Mouse (Mus musculus) gastrocnemius, adult 18-20 months (tissue): ENCODE measurements at regions not wholly inside any gene's neighbourhood (a gene's known extent, or its start where the extent isn't known, plus 50 kb on each side); places are given as distances from the start of the nearest gene placed in this dataset.
A peak's percentile ranks its signal among the peaks of the same experiment; 100 is the strongest.

Experiments used
- DNase-seq: peaks from one replicate; pipeline ENCODE4 v3.0.0; 2021; ENCODE audit warnings: low spot score

- no peak for DNase-seq
Observed at GRCm38 (mm10) chr6:147686927-147687326, 211.3 kb downstream of the Ccdc91 start.

DNA sequence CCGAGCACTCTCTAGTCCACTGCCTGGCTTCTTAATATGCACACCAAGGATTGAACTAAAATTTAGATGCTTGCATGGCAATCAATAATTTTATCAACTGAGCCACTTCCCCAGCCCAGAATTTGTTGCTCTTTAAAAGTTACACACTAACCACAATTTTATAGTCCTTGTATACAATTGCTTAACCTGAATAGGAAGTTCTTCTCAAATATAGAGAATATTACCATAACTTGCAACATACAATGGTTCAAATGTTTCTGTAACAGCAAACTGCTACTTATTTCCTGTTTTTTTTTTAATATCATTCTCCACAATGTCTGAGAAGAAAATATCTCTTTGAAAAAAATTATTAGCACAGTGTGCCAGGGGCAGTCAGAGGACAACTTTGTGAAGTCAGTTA, 222.6 kb downstream of the Ccdc91 start:
- no peak for DNase-seq

- no peak for DNase-seq
Observed at GRCm38 (mm10) chr6:147699449-147699848, 223.8 kb downstream of the Ccdc91 start.

DNA sequence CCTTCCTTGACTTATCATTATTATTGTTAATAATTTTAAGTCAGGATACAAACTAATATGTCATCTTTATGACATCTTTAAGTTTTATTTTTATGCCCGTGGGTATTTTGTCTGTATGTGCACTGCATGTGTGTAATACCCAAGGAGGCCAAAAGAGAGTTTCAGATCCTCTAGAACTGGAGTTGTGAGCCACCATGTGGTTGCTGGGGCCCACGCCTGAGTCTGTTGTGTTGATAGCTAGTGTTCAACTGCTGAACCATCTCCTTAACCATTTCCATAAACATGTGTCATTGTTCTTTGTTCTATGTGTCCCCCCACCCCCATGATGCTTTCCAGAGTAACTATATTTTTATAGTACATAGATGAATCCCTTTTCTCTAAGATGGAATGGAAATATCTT, 225.0 kb downstream of the Ccdc91 start:
- no peak for DNase-seq

- no peak for DNase-seq
Observed at GRCm38 (mm10) chr6:147701956-147702355, 226.3 kb downstream of the Ccdc91 start.

DNA sequence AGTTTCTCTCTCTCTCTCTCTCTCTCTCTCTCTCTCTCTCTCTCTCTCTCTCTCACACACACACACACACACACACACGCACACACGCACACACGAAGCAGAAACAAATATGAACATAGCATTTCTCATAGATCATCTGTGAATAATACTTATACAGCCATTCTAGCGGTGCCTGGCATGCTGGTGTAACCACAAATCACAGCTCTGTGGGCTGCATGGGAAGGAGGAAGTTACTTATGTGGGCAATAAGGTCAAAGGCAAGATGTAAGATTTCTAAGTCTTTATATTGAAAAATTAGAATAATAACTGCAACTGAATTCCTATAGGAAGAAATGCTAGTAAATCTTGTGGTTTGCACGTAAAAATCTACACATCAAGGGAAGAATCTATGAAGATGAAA, 228.7 kb downstream of the Ccdc91 start:
- DNase-seq = no peak

DNA sequence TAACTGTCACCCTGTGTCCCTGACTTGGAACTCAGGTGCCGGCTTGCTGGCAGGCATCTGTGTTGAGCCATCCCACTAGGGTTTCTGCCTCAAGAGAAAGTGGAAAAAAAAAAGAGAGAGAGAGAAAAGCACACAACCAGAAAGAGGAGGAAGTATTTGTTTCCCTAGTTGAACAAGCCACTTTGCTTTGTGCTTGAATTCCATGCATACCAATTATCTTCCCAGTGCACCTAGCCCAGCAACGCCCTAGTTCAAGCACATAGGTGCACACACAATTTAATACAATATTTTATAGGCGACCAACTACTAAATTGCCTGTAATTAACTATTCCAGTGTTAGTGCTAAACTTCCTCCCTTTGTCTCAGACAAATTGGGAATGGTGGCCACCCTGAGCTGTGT, 230.3 kb downstream of the Ccdc91 start:
- no peak for DNase-seq

DNA sequence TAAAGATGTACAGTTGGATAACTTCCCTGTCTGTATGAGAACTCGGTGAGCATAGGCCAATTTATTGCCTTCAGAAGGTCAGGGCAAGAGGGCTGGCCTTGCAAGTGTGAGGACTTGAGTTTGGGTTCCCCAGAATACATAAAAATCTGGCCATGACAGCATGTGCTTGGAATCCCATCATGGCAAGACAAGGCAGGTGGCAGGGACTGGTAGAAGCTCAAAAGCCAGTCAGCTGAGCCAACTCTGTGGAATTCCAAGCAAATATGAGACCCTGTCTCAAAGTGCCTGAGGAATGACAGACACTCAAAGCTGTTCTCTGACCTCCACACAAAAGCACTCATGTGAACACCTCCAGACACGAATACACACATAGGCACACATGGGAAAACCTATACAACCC, 231.1 kb downstream of the Ccdc91 start:
- DNase-seq = no peak

GRCm38 (mm10) chr6:147718052-147718712, 242.6 kb downstream of the Ccdc91 start:
- peak; percentile 61 for DNase-seq

GRCm38 (mm10) chr6:147718713-147719490, 243.3 kb downstream of the Ccdc91 start:
- no peak for DNase-seq

- DNase-seq = no peak
Observed at GRCm38 (mm10) chr6:147719539-147719938, 243.9 kb downstream of the Ccdc91 start.

DNA sequence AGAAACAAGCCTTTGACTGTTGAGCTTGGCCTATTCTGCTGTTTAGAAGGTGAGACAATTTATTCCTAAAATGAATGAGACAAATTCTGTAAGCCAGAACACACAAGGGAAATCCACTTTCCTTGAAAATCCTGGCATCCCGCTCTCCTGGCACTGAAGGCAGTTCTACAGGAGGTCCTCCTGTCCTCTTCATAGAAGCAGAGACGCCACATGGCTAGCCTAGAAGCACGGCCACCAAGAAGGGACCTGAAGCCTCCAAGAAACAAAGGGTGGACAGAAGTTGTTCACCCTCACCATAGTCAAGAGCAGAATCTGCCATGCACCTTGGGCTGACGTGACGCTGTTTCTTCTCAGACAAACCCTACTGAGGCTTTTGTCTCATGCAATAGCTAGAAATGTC, 247.7 kb downstream of the Ccdc91 start:
- no peak for DNase-seq

DNA sequence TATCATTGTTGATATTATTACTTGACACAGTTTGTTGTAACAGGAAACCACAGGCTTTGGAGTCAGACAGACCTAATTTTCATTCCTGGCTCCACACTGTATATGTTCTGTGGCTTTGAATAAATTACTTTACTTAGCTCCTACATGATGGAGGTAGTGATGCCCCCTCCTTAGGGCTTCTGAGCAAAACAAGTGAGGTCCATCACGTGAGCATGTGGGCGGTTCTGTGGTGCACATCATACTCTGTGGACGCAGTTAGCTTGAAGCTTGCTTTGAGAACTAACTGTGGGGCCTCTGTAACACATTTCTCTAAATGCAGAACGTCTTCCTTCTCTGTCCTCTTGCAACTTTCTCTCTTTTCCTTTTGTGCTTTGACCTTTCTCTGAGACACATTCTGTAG, 251.4 kb downstream of the Ccdc91 start:
- DNase-seq = no peak

- no peak for DNase-seq
Observed at GRCm38 (mm10) chr6:147727644-147728533, 252.3 kb downstream of the Ccdc91 start.

DNA sequence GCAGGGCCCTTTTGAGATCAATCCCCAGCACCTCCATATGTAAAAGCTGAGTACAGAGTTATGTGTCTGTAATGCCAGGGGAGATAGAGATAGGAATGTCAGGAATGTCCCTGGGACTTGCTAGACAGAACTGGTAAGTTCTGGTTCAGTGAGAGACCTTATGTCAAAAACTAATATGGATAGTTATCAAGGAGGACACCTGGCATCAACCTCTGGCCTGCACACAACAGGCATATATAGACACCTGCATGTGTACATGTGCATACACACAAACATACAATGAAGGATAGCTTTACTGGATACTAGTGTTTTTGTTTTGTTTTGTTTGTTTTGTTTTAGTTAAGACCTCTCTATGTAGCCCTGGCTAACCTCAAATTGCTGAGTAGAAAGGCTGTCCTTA, 254.1 kb downstream of the Ccdc91 start:
- DNase-seq = no peak

DNA sequence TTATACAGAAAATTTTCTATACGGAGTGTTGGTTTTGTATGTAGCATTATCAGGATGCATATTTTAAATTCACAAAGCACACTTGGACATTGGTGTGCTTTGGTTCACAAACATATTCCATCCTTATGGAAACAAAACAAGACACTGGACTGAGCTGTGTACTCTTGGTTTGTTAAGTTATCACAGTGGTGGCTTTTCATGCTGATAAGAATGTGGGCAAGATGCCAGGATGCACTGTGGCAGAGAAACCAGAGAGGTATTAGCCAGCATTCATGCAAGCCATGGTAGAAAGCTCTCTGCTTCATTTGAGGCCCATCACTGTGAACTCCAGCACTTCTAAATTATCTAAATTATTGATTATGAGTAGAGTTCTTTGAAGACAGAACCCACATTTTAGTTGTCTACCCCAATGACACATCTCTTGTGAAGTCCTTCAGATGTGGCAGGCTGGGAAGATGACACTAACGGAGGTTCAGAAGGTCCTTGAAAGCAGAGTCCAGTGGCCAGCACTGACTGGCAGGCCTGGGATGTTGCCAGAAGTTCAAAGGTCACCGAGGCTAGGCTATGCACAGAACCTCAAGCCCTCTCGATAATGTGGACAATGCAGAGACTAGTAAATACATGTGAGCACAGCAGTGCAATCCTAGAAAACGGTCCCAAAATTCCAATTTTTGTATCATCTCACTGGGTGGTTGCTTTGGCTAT, 263.1 kb downstream of the Ccdc91 start:
- no peak for DNase-seq

DNA sequence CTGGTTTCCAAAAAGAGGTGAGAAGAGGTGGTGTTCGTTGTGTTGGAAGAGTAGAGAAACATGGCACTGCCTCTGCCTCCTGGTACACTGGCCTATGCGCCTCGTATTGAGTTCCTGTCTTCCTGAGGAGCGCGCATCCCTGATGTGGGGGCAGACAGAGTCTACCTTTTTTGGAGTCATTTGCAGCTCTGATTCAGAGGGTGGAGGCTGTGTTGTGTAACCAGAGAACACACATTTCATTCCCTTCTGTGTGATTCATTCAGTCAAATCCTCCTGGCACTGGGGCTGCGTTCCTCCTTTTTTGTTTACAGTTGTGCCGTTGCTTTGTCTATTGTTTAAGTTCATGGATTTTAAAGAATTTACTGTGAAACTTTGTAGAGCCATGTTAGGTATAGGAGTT, 265.8 kb downstream of the Ccdc91 start:
- no peak for DNase-seq

DNA sequence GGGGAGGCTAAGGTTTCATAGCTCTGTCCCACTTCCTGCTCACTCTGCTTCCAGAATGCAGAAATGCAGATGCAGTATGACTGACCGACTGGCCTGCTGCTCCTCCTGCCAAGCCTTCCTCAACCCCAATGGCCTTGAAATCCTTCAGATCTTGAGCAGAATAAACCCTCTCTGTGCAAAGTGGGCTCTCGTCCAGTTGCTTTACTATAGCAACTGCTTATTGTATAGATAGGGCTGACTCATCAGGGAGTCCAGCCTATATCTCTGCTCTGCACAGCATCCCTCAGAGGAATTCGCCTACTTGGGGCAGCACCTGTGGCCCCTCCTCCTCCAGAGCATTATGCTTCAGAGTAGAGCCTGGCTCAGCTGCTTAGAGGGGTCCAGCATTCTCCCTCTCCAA, 268.5 kb downstream of the Ccdc91 start:
- DNase-seq = no peak

DNA sequence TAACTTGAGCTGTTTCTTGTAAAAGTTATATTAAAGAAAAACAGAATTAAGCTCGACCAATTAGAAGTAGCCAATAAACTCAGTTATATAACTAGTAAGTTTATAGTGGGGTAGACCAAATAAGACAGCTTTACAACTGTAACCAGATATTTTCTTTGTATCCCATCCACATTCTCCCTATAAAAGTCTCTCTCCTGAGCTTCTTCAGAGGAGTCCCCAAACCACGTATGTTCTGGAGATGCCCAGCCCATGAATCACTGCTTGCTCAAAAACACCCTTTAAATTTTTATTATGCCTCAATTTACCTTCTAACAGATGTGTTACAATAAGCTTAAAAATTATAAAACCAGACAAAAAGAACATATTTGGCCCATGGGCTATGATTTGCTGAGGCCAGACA, 270.1 kb downstream of the Ccdc91 start:
- DNase-seq = no peak

DNA sequence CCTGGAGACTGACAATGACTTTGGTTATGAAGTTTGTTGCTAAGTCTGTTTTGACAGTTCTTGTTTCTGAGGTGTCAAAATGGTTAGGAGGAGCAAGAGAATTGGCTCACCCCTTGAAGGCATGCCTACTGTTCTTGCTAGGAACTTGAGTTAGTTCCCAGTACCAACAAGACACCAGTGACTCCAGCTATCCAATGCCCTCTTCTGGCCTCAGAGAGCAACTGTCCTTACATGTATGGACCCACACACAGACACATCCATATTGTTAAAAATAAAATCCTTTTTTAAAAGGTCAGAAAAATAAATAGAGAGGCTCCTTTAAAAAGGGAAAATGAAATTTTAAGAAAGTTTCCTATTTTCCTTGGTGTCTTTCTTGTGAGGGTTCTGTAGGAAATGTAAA, 272.3 kb downstream of the Ccdc91 start:
- DNase-seq = no peak

- no peak for DNase-seq
Observed at GRCm38 (mm10) chr6:147752301-147752700, 276.7 kb downstream of the Ccdc91 start.

DNA sequence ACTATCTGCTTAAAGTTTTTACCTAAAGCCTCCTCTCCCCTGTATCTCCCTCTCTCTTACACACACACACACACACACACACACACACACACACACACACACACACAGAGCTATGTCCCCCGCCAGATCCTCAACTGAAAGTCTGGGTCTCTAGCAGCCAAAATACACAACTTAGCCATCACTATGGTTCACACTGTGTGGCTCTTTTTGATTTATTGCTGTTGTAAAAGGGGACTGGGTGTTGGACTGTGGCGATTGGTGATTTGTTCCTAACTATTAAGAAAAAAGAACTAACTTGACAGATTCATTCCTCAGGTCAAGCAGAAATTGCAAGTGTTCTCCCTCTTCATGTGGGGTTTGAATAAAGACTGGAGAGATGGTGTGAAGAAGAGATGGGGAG, 278.2 kb downstream of the Ccdc91 start:
- DNase-seq = no peak
